10 mouse cellular contexts compared by ENCODE assay signal in genomic region chr5:140575381-140575866, GRCm38 (mm10). TPM values are rescaled to one million over a fixed set of nuclear protein-coding genes. Genes with fewer than 3 reads are reported as not detected.
DNase-seq lines count a peak whose midpoint lies in the region; ATAC-seq lines count a peak whose summit lies in the region.
"Had no signal": no experiment of that assay in that cellular context is flagged by ENCODE, and none has a peak within 500 bp of the region (broad histone marks: within the 10 kb centered on the region; RNA-seq: fewer than 3 reads in every experiment).

No protein-coding gene starts in this region.

- 39% methylated on average over 5 of the region's 5 CpGs for WGBS in heart, embryonic 11.5 days (ENCODE audit: insufficient replicate concordance)
- 73% methylated on average over 5 of the region's 5 CpGs for WGBS in midbrain, embryonic 16.5 days

- no peak overlapping the region for H3K9ac ChIP-seq in heart, embryonic 11.5 days (ENCODE audit: low read depth, low read length)
- no peak overlapping the region for H3K9ac ChIP-seq in midbrain, embryonic 16.5 days (ENCODE audit: low read depth, low read length)

- H3K27ac ChIP-seq in heart, embryonic 11.5 days (ENCODE audit: low read depth, low read length) = no peak overlapping the region
- no peak overlapping the region for H3K27ac ChIP-seq in midbrain, embryonic 16.5 days (ENCODE audit: low read length)

- no peak overlapping the region for H3K4me2 ChIP-seq in heart, embryonic 11.5 days
- H3K4me2 ChIP-seq in midbrain, embryonic 16.5 days (ENCODE audit: low read length) = no peak overlapping the region

- DNase-seq in heart, adult 18-20 months = peak; percentile 77 to 86
- peak; percentile 81 for DNase-seq in CD4-positive, CD25-positive, alpha-beta regulatory T cell, adult 2 months (ENCODE audit: low read depth, low spot score)
- DNase-seq in heart, adult 8-10 months (ENCODE audit: low spot score) = peak; percentile 79
- peak; percentile 65 to 74 for DNase-seq in kidney, postnatal 36 days
- DNase-seq in MN1 (ENCODE audit: low spot score) = no peak
- DNase-seq in cerebellum, adult 8-10 months = no peak
- DNase-seq: layer of hippocampus, adult 9-11 months; midbrain, embryonic 14.5 days had no signal

- peaks cover 3% of the 10 kb centered on the region; the same call in 1 of the 2 replicates for H3K4me1 ChIP-seq in heart, embryonic 11.5 days (ENCODE audit: control insufficient read depth, insufficient read depth, low read length)
- peaks cover 5% of the 10 kb centered on the region; the same call in 1 of the 2 replicates for H3K4me1 ChIP-seq in midbrain, embryonic 16.5 days (ENCODE audit: control insufficient read depth, insufficient read depth, low read length)

- ATAC-seq in heart, embryonic 11.5 days (replicated peaks; ENCODE audit: insufficient number of reproducible peaks, low FRiP score, low TSS enrichment) = no peak
- no peak for ATAC-seq in midbrain, embryonic 16.5 days

- peaks cover 2% of the 10 kb centered on the region; the same call in 1 of the 2 replicates for H3K27me3 ChIP-seq in heart, embryonic 11.5 days (ENCODE audit: control insufficient read depth, insufficient read depth, low read length)
- H3K27me3 ChIP-seq in midbrain, embryonic 16.5 days (ENCODE audit: control insufficient read depth, insufficient read depth, low read depth, low read length) = no peaks in the 10 kb centered on the region

- H3K9me3 ChIP-seq in heart, embryonic 11.5 days (replicated peaks; ENCODE audit: control insufficient read depth, low read length) = no peaks in the 10 kb centered on the region
- H3K9me3 ChIP-seq in midbrain, embryonic 16.5 days (replicated peaks; ENCODE audit: control insufficient read depth, low read length, poor library complexity, severe bottlenecking) = no peaks in the 10 kb centered on the region

- H3K36me3 ChIP-seq in heart, embryonic 11.5 days (ENCODE audit: control insufficient read depth, insufficient read depth, low read length) = no peaks in the 10 kb centered on the region
- no peaks in the 10 kb centered on the region for H3K36me3 ChIP-seq in midbrain, embryonic 16.5 days (ENCODE audit: control insufficient read depth, insufficient read depth, low read length)

- no peak overlapping the region for H3K4me3 ChIP-seq in heart, embryonic 11.5 days (ENCODE audit: low read depth, low read length)
- no peak overlapping the region for H3K4me3 ChIP-seq in midbrain, embryonic 16.5 days (ENCODE audit: low read depth, low read length)

RNA-seq across cellular contexts. Expression of gene Grifin, which starts 10.6 kb away (rescaled TPM):
- total RNA-seq in heart, adult 18-20 months (2021) = not detected
- 0.74 TPM in 1 of 2 replicates, not detected in the other for polyA plus RNA-seq in heart, embryonic 11.5 days (2014; fragmentation: Nextera tagmentation; extraction: Ambion mirVana)
- not detected for total RNA-seq in heart, adult 8-10 months (2022)
- polyA plus RNA-seq in midbrain, embryonic 16.5 days (2015; fragmentation: Nextera tagmentation; extraction: Ambion mirVana) = 0.43 TPM in 1 of 2 replicates, not detected in the other
- polyA plus RNA-seq: midbrain, embryonic 14.5 days had no signal

RNA-seq across cellular contexts. Expression of gene Lfng, which starts 31.7 kb away (rescaled TPM):
- 1 to 10 TPM; 6.7 to 9.9 TPM for total RNA-seq in heart, adult 18-20 months (2021)
- 2.8 and 3.3 TPM in 2 replicates for polyA plus RNA-seq in heart, embryonic 11.5 days (2014; fragmentation: Nextera tagmentation; extraction: Ambion mirVana)
- total RNA-seq in heart, adult 8-10 months (2022) = 1 to 10 TPM; 6.0 to 8.3 (median 6.9) TPM
- 18.4 and 23.1 TPM in 2 replicates for polyA plus RNA-seq in midbrain, embryonic 16.5 days (2015; fragmentation: Nextera tagmentation; extraction: Ambion mirVana)

Comparison
In these comparisons a context has a peak if more than half of its experiments do, and no peak if none do; other contexts are left out.
1. DNase-seq: peak in heart, adult 18-20 months (2 of 2), CD4-positive, CD25-positive, alpha-beta regulatory T cell, adult 2 months (single experiment), heart, adult 8-10 months (single experiment) and kidney, postnatal 36 days (2 of 2); none in MN1 (single experiment) and cerebellum, adult 8-10 months (single experiment).